Mouse (Mus musculus) MEL (cell line): ENCODE data around the gene Hoxa11. TPM values are rescaled to one million over a fixed set of nuclear protein-coding genes. Genes with fewer than 3 reads are reported as not detected.

Experiments used
- DNase-seq: peaks from one replicate; pipeline ENCODE4 v3.0.0; 2011; ENCODE audit warnings: low read depth, low spot score
- H3K27ac ChIP-seq: 2 replicates; pipeline ENCODE4 v1.5.1; 2012; ENCODE audit warnings: low read depth, mild to moderate bottlenecking, control low read depth, low read length, moderate library complexity; ENCODE audit not compliant: control insufficient read depth
- H3K27me3 ChIP-seq, 2 experiments: fragments of 150-350 bp in 1 of 2; sonication (generic) in 1 of 2; 2 replicates each; pipeline ENCODE4 v1.6.1; 2012; ENCODE audit warnings: low read length in 2 of 2, mild to moderate bottlenecking in 2 of 2, improper control_type of control experiment in 1 of 2, moderate library complexity in 1 of 2; ENCODE audit not compliant: insufficient read depth in 2 of 2, control insufficient read depth in 1 of 2
- H3K36me3 ChIP-seq, 2 experiments: 2 replicates each; pipeline ENCODE4 v1.6.1; 2012 to 2014; ENCODE audit warnings: low read length in 2 of 2, improper control_type of control experiment in 1 of 2, inconsistent platforms in 1 of 2, mild to moderate bottlenecking in 1 of 2; ENCODE audit not compliant: insufficient read depth in 2 of 2, control insufficient read depth in 1 of 2
- H3K4me1 ChIP-seq, 2 experiments: fragments of 150-350 bp in 1 of 2; sonication (generic) in 1 of 2; 2 replicates each; pipeline ENCODE4 v1.6.1; 2012; ENCODE audit warnings: low read length in 2 of 2, improper control_type of control experiment in 1 of 2, mild to moderate bottlenecking in 1 of 2; ENCODE audit not compliant: insufficient read depth in 2 of 2, control insufficient read depth in 1 of 2
- H3K4me3 ChIP-seq, 2 experiments: fragments of 150-350 bp in 1 of 2; sonication (generic) in 1 of 2; 2 replicates each; pipeline ENCODE4 v1.5.1; 2012; ENCODE audit warnings: low read depth in 2 of 2, low read length in 2 of 2, mild to moderate bottlenecking in 2 of 2, moderate library complexity in 2 of 2, control low read depth in 1 of 2, improper control_type of control experiment in 1 of 2; ENCODE audit not compliant: control insufficient read depth in 1 of 2, insufficient read depth in 1 of 2
- H3K79me2 ChIP-seq: 2 replicates; pipeline ENCODE4 v1.6.1; 2012; ENCODE audit warnings: mild to moderate bottlenecking, low read length, moderate library complexity; ENCODE audit not compliant: control insufficient read depth, poor library complexity, insufficient read depth
- H3K9ac ChIP-seq: 2 replicates; pipeline ENCODE4 v1.6.1; 2012; ENCODE audit warnings: low read depth, mild to moderate bottlenecking, control low read depth, low read length, moderate library complexity; ENCODE audit not compliant: control insufficient read depth, poor library complexity, severe bottlenecking
- H3K9me3 ChIP-seq: fragments of 150-350 bp; sonication (generic); replicated peaks from 2 replicates; pipeline ENCODE4 v1.6.1; 2012; ENCODE audit warnings: mild to moderate bottlenecking, low read length, improper control_type of control experiment, moderate library complexity; ENCODE audit not compliant: insufficient read depth
- CHD2 ChIP-seq: IDR thresholded peaks from 2 replicates; pipeline ENCODE4 v1.6.1; 2011; ENCODE audit warnings: low read length, improper control_type of control experiment
- CTCF ChIP-seq, 3 experiments: IDR thresholded peaks in 2 of 3; conservative IDR thresholded peaks in 1 of 3; 2 replicates each; pipeline ENCODE4 v1.5.1; 2011 to 2012; ENCODE audit warnings: low read length in 3 of 3, low read depth in 2 of 3, mild to moderate bottlenecking in 2 of 3, improper control_type of control experiment in 1 of 3, inconsistent platforms in 1 of 3, mixed read lengths in 1 of 3, moderate library complexity in 1 of 3; ENCODE audit not compliant: control insufficient read depth in 1 of 3, insufficient read depth in 1 of 3, poor library complexity in 1 of 3, severe bottlenecking in 1 of 3
- ELF1 ChIP-seq: IDR thresholded peaks from 2 replicates; pipeline ENCODE4 v1.6.1; 2014; ENCODE audit warnings: low read depth, mild to moderate bottlenecking, inconsistent platforms, low read length, improper control_type of control experiment, moderate library complexity
- GABPA ChIP-seq: IDR thresholded peaks from 2 replicates; pipeline ENCODE4 v1.6.1; 2012; ENCODE audit warnings: low read depth, mild to moderate bottlenecking, inconsistent platforms, low read length, improper control_type of control experiment, moderate library complexity
- GATA1 ChIP-seq: IDR thresholded peaks from 2 replicates; pipeline ENCODE4 v1.6.1; 2011; ENCODE audit warnings: low read depth, low read length, improper control_type of control experiment
- HCFC1 ChIP-seq: IDR thresholded peaks from 2 replicates; pipeline ENCODE4 v1.6.1; 2012; ENCODE audit warnings: low read depth, mild to moderate bottlenecking, inconsistent platforms, low read length, improper control_type of control experiment, moderate library complexity
- KAT2A ChIP-seq: conservative IDR thresholded peaks from 2 replicates; pipeline ENCODE4 v1.6.1; 2012; ENCODE audit warnings: low read depth, low read length, improper control_type of control experiment, inconsistent platforms
- MAFK ChIP-seq: IDR thresholded peaks from 2 replicates; pipeline ENCODE4 v1.6.1; 2011; ENCODE audit warnings: low read depth, mild to moderate bottlenecking, low read length, improper control_type of control experiment, borderline replicate concordance
- MYC ChIP-seq: IDR thresholded peaks from 2 replicates; pipeline ENCODE4 v1.6.1; 2011; ENCODE audit warnings: low read depth, mild to moderate bottlenecking, low read length, improper control_type of control experiment, moderate library complexity
- NELFE ChIP-seq: IDR thresholded peaks from 2 replicates; pipeline ENCODE4 v1.6.1; 2011; ENCODE audit warnings: low read depth, low read length, improper control_type of control experiment
- NRF1 ChIP-seq: IDR thresholded peaks from 2 replicates; pipeline ENCODE4 v1.6.1; 2014; ENCODE audit warnings: low read depth, mild to moderate bottlenecking, inconsistent platforms, low read length, improper control_type of control experiment, moderate library complexity; ENCODE audit not compliant: poor library complexity, insufficient read depth, severe bottlenecking
- POLR2A ChIP-seq, 2 experiments: IDR thresholded peaks; 2 replicates each; pipeline ENCODE4 v1.6.1; 2011 to 2012; ENCODE audit warnings: low read length in 2 of 2, mild to moderate bottlenecking in 2 of 2, control low read depth in 1 of 2, improper control_type of control experiment in 1 of 2, low read depth in 1 of 2, moderate library complexity in 1 of 2; ENCODE audit not compliant: control insufficient read depth in 1 of 2, insufficient read depth in 1 of 2, poor library complexity in 1 of 2
- POLR2AphosphoS5 ChIP-seq: IDR thresholded peaks from 2 replicates; pipeline ENCODE4 v1.6.1; 2012; ENCODE audit warnings: low read depth, borderline replicate concordance, mild to moderate bottlenecking, inconsistent platforms, low read length, moderate library complexity, mixed read lengths
- RCOR1 ChIP-seq: IDR thresholded peaks from 2 replicates; pipeline ENCODE4 v1.6.1; 2012; ENCODE audit warnings: low read depth, mild to moderate bottlenecking, inconsistent platforms, low read length, improper control_type of control experiment
- SMC3 ChIP-seq: IDR thresholded peaks from 2 replicates; pipeline ENCODE4 v1.6.1; 2011; ENCODE audit warnings: low read depth, low read length, improper control_type of control experiment
- TAL1 ChIP-seq: IDR thresholded peaks from 2 replicates; pipeline ENCODE4 v1.6.1; 2012; ENCODE audit warnings: mild to moderate bottlenecking, inconsistent platforms, low read length, moderate library complexity, mixed read lengths
- UBTF ChIP-seq: IDR thresholded peaks from 2 replicates; pipeline ENCODE4 v1.6.1; 2012; ENCODE audit warnings: low read depth, mild to moderate bottlenecking, inconsistent platforms, low read length, improper control_type of control experiment, moderate library complexity, borderline replicate concordance; ENCODE audit not compliant: insufficient read depth
- USF1 ChIP-seq: IDR thresholded peaks from 2 replicates; pipeline ENCODE4 v1.6.1; 2014; ENCODE audit warnings: low read depth, mild to moderate bottlenecking, inconsistent platforms, low read length, improper control_type of control experiment, moderate library complexity
- ZC3H11A ChIP-seq: IDR thresholded peaks from 2 replicates; pipeline ENCODE4 v1.6.1; 2012; ENCODE audit warnings: low read depth, mild to moderate bottlenecking, inconsistent platforms, low read length, improper control_type of control experiment
- ZKSCAN1 ChIP-seq: IDR thresholded peaks from 2 replicates; pipeline ENCODE4 v1.6.1; 2012; ENCODE audit warnings: low read depth, mild to moderate bottlenecking, inconsistent platforms, low read length, improper control_type of control experiment, moderate library complexity
- polyA plus RNA-seq, 2 experiments: library from polyadenylated mRNA; stranded (reverse) in 1 of 2; unstranded in 1 of 2; fragments of >175 nt in 1 of 2; fragments of >200 nt in 1 of 2; gene quantifications; 2 replicates each; pipeline versions ENCODE4 v1.2.1 to v1.2.4; 2012; ENCODE audit warnings: low replicate concordance in 2 of 2, low read depth in 1 of 2; ENCODE audit not compliant: insufficient read length in 2 of 2, insufficient read depth in 1 of 2, missing spikeins in 1 of 2
- total RNA-seq: library from RNA; depleted of rRNA; stranded (reverse); fragments of 300-350 nt; gene quantifications from 2 replicates; pipeline ENCODE4 v1.2.3, GENCODE M21; 2012

Hoxa11 gene
- total and polyA plus RNA-seq, 3 experiments: not detected

- no peaks in the 10 kb centered on the region for H3K79me2 ChIP-seq
- no peak for TF ChIP-seq MAFK
- no peak for TF ChIP-seq MYC
- TF ChIP-seq CTCF (IDR thresholded peaks at IDR 0.05 in 2 of 3, conservative IDR thresholded peaks at IDR 0.05 in 1 of 3; ENCODE audit: control insufficient read depth in 1 of 3, insufficient read depth in 1 of 3, low read depth in 2 of 3, low read length in 3 of 3, poor library complexity in 1 of 3, severe bottlenecking in 1 of 3): no peak
- TF ChIP-seq KAT2A: no peak
- TF ChIP-seq UBTF: no peak
- TF ChIP-seq NRF1: no peak
- TF ChIP-seq NELFE: no peak
- no peak for TF ChIP-seq GABPA
- no peak for TF ChIP-seq POLR2AphosphoS5
- no peak for TF ChIP-seq GATA1
- no peak for TF ChIP-seq TAL1
- TF ChIP-seq CHD2: no peak
- no peak for TF ChIP-seq RCOR1
- no peak for TF ChIP-seq ZKSCAN1
- H3K9me3 ChIP-seq: no peaks in the 10 kb centered on the region
- H3K4me3 ChIP-seq: no peak overlapping the region
- H3K27ac ChIP-seq: no peak overlapping the region
- no peak overlapping the region for H3K9ac ChIP-seq
- DNase-seq: no peak
- H3K27me3 ChIP-seq: no peaks in the 10 kb centered on the region
- no peaks in the 10 kb centered on the region for H3K4me1 ChIP-seq
- no peaks in the 10 kb centered on the region for H3K36me3 ChIP-seq
These were observed 30.8 kb upstream of the Hoxa11 start for GRCm38 (mm10) chr6:52276382-52276781.

- Histone ChIP-seq H3K27ac (no peak overlapping the region), H3K27me3 (no peaks in the 10 kb centered on the region), H3K36me3 (no peaks in the 10 kb centered on the region), H3K4me1 (no peaks in the 10 kb centered on the region), H3K9me3 (no peaks in the 10 kb centered on the region), H3K9ac (no peak overlapping the region), H3K79me2 (no peaks in the 10 kb centered on the region), H3K4me3 (no peak overlapping the region)
- TF ChIP-seq HCFC1: no peak
- no peak for TF ChIP-seq POLR2AphosphoS5
- no peak for TF ChIP-seq SMC3
- no peak for TF ChIP-seq POLR2A (IDR thresholded peaks at IDR 0.05; ENCODE audit: control insufficient read depth in 1 of 2, insufficient read depth in 1 of 2, low read depth in 1 of 2, low read length in 2 of 2, poor library complexity in 1 of 2)
- TF ChIP-seq NELFE: no peak
- TF ChIP-seq USF1: no peak
- TF ChIP-seq ZC3H11A: no peak
- no peak for TF ChIP-seq ELF1
- no peak for DNase-seq
These were observed 30.1 kb upstream of the Hoxa11 start for GRCm38 (mm10) chr6:52275563-52276280.
